Mouse (Mus musculus) liver, embryonic 11.5 days (tissue): Measurements from ENCODE around the gene Pip4p1. TPM values are rescaled to one million over a fixed set of nuclear protein-coding genes. Genes with fewer than 3 reads are reported as not detected.
"Not testable (repeated sequence)": the region's sequence is repeated elsewhere in the genome, so short reads cannot be mapped to it uniquely, and the experiment has no call there.

Experiments used
- ATAC-seq: fragments of 200-750 bp; cut with Nextera tagmentation; replicated peaks from 2 replicates; pipeline ENCODE4 v1.8.0; 2017; ENCODE audit warnings: moderate number of reproducible peaks, mild to moderate bottlenecking, moderate TSS enrichment, moderate library complexity; ENCODE audit not compliant: low FRiP score
- DNase-seq: peaks from one replicate; pipeline ENCODE4 v3.0.0-alpha.2; 2017; ENCODE audit warnings: low spot score
- H3K27ac ChIP-seq: fragments of 300-500 bp; sonication (generic); 2 replicates; pipeline ENCODE4 v1.5.1; 2014; ENCODE audit warnings: mild to moderate bottlenecking, low read depth, low read length, control low read depth
- H3K27me3 ChIP-seq: fragments of 300-500 bp; sonication (generic); replicated peaks from 2 replicates; pipeline ENCODE4 v1.6.1; 2014; ENCODE audit warnings: low read length, mixed read lengths; ENCODE audit not compliant: control insufficient read depth, insufficient read depth
- H3K36me3 ChIP-seq: fragments of 300-500 bp; sonication (generic); 2 replicates; pipeline ENCODE4 v1.6.1; 2014; ENCODE audit warnings: mild to moderate bottlenecking, low read length, moderate library complexity, mixed read lengths; ENCODE audit not compliant: control insufficient read depth, insufficient read depth
- H3K4me1 ChIP-seq: fragments of 300-500 bp; sonication (generic); replicated peaks from 2 replicates; pipeline ENCODE4 v1.6.1; 2014; ENCODE audit warnings: low read length, mixed read lengths; ENCODE audit not compliant: control insufficient read depth, insufficient read depth
- H3K4me2 ChIP-seq: fragments of 300-500 bp; sonication (generic); 2 replicates; pipeline ENCODE4 v1.6.1; 2014; ENCODE audit warnings: mild to moderate bottlenecking, control low read depth, moderate library complexity
- H3K4me3 ChIP-seq: fragments of 300-500 bp; sonication (generic); 2 replicates; pipeline ENCODE4 v1.5.1; 2014; ENCODE audit warnings: low read depth, low read length, control low read depth
- H3K9ac ChIP-seq: fragments of 300-500 bp; sonication (generic); 2 replicates; pipeline ENCODE4 v1.6.1; 2014; ENCODE audit warnings: low read depth, low read length, control low read depth
- H3K9me3 ChIP-seq: fragments of 300-500 bp; sonication (generic); 2 replicates; pipeline ENCODE4 v1.6.1; 2016; ENCODE audit warnings: low read length, inconsistent platforms, mixed read lengths; ENCODE audit not compliant: control insufficient read depth
- WGBS: fragments of 180-500 bp; shearing (Covaris S2); extraction: QIAGEN DNeasy Blood & Tissue Kit; methylation state at CpG from one replicate; pipeline ENCODE4 v1.1.7; 2014; 5-methylcytosine and 5-hydroxymethylcytosine counted together
- polyA plus RNA-seq: library from polyadenylated mRNA; unstranded; fragments of >200 nt; fragmentation: Nextera tagmentation; extraction: Ambion mirVana; gene quantifications from 2 replicates; pipeline ENCODE4 v1.2.1, GENCODE M21; 2014

The Pip4p1 gene
- polyA plus RNA-seq, 1 experiment from 2014 or later, result 36.9 TPM

GRCm38 (mm10) chr14:50969558-50970544, 39.2 kb upstream of the Pip4p1 start:
- ATAC-seq (no peak), DNase-seq (no peak)
- WGBS, result 32% methylated on average over 12 of the region's 12 CpGs
- Histone ChIP-seq H3K9ac (no peak overlapping the region; the same call in 1 of the 2 replicates), H3K4me1 (0 out of 2 replicates have a peak, but pooled peaks cover 7% of the 10 kb centered on the region), H3K9me3 (no peaks in the 10 kb centered on the region), H3K36me3 (no peaks in the 10 kb centered on the region), H3K27me3 (no peaks in the 10 kb centered on the region), H3K4me3 (no peak overlapping the region), H3K27ac (no peak overlapping the region), H3K4me2 (peak overlapping the region; percentile 38)

- Histone ChIP-seq H3K4me3 (no peak overlapping the region), H3K36me3 (no peaks in the 10 kb centered on the region), H3K4me1 (0 out of 2 replicates have a peak, but pooled peaks cover 7% of the 10 kb centered on the region), H3K4me2 (no peak overlapping the region), H3K27ac (no peak overlapping the region), H3K27me3 (no peaks in the 10 kb centered on the region), H3K9ac (no peak overlapping the region), H3K9me3 (no peaks in the 10 kb centered on the region)
- WGBS, result 54% methylated on average over 1 of the region's 1 CpGs
- DNase-seq, result no peak
- no peak for ATAC-seq
Measured at GRCm38 (mm10) chr14:50969041-50969440, 38.4 kb upstream of the Pip4p1 start.

GRCm38 (mm10) chr14:50968216-50968980, 37.7 kb upstream of the Pip4p1 start:
- Histone ChIP-seq H3K4me2 (no peak overlapping the region), H3K27me3 (no peaks in the 10 kb centered on the region), H3K36me3 (no peaks in the 10 kb centered on the region), H3K9ac (no peak overlapping the region), H3K4me1 (0 out of 2 replicates have a peak, but pooled peaks cover 7% of the 10 kb centered on the region), H3K9me3 (no peaks in the 10 kb centered on the region), H3K27ac (no peak overlapping the region), H3K4me3 (no peak overlapping the region)
- 79% methylated on average over 5 of the region's 5 CpGs for WGBS
- ATAC-seq, result no peak
- DNase-seq, result no peak

- H3K36me3 ChIP-seq, H3K4me2 ChIP-seq, H3K27me3 ChIP-seq, H3K4me3 ChIP-seq, DNase-seq, H3K9ac ChIP-seq, H3K9me3 ChIP-seq, H3K4me1 ChIP-seq: not testable (repeated sequence)
- 51% methylated on average over 5 of the region's 5 CpGs for WGBS
- peak overlapping the region; percentile 38; the same call in 1 of the 2 replicates for H3K27ac ChIP-seq
- ATAC-seq, result peak; percentile 64
Measured at GRCm38 (mm10) chr14:50958289-50958995, 27.8 kb upstream of the Pip4p1 start.

- not testable (repeated sequence) for H3K4me2 ChIP-seq, H3K4me3 ChIP-seq, H3K9ac ChIP-seq, ATAC-seq, H3K27me3 ChIP-seq, H3K4me1 ChIP-seq, H3K36me3 ChIP-seq, H3K27ac ChIP-seq, H3K9me3 ChIP-seq, DNase-seq
- 48% methylated on average over 3 of the region's 3 CpGs for WGBS
Measured at GRCm38 (mm10) chr14:50957146-50957545, 26.5 kb upstream of the Pip4p1 start.

GRCm38 (mm10) chr14:50956724-50957123, 26.1 kb upstream of the Pip4p1 start:
- not testable (repeated sequence) for H3K9me3 ChIP-seq, ATAC-seq, H3K4me3 ChIP-seq, DNase-seq, H3K4me1 ChIP-seq, H3K36me3 ChIP-seq, H3K9ac ChIP-seq, H3K27ac ChIP-seq, H3K27me3 ChIP-seq
- peak overlapping the region; percentile 55 for H3K4me2 ChIP-seq
- 82% methylated on average over 6 of the region's 6 CpGs for WGBS

- 19% methylated on average over 18 of the region's 19 CpGs for WGBS
- H3K36me3 ChIP-seq, H3K9me3 ChIP-seq, H3K27me3 ChIP-seq, H3K27ac ChIP-seq, H3K4me1 ChIP-seq, H3K9ac ChIP-seq: not testable (repeated sequence)
- Histone ChIP-seq H3K4me3 (peak within 1 kb of the TSS; percentile 30), H3K4me2 (peak within 1 kb of the TSS; percentile 55)
- peak; percentile 51 for DNase-seq
- ATAC-seq, result peak; percentile 72
Measured at GRCm38 (mm10) chr14:50955942-50956508, 25.4 kb upstream of the Pip4p1 start, which contains the start of gene Pnp2. TSS of gene Pnp2 (plus strand) at chr14:50955992.

GRCm38 (mm10) chr14:50955487-50955886, 24.8 kb upstream of the Pip4p1 start:
- Histone ChIP-seq H3K4me1 (no peaks in the 10 kb centered on the region), H3K27ac (no peak overlapping the region), H3K9me3 (no peaks in the 10 kb centered on the region), H3K4me3 (no peak overlapping the region), H3K27me3 (no peaks in the 10 kb centered on the region), H3K4me2 (no peak overlapping the region), H3K9ac (no peak overlapping the region), H3K36me3 (peaks cover 3% of the 10 kb centered on the region; the same call in 1 of the 2 replicates)
- WGBS, result 79% methylated on average over 10 of the region's 10 CpGs
- ATAC-seq, result no peak
- no peak for DNase-seq
